Comparison of ENCODE assay signal across 17 mouse cellular contexts in the genomic region with DNA sequence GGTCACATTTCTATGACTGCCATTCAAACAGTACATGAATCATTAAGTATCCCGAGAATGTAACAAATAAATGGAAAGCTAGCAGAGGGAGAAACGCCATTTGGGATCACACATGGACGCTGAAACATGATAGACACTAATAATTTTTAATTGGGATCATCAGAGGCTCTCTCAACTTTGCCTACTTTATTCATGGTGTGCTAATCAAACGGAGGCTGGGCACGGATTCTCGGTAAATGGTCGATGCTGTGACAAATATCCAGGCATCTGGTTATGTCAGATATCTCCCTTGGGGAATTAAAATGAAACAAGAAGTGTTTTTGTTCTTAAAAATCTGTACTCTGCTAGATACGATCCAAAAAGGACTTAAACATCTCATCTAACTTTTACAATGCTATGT.
DNase-seq lines count a peak whose midpoint lies in the region; ATAC-seq and TF ChIP-seq lines count a peak whose summit lies in the region.
"Had no signal": no experiment of that assay in that cellular context is flagged by ENCODE, and none has a peak within 500 bp of the region (broad histone marks: within the 10 kb centered on the region; RNA-seq: fewer than 3 reads in every experiment).

No protein-coding gene starts in this region.

- DNase-seq in heart, postnatal 4 days: no peak
- DNase-seq in CH12.LX (ENCODE audit: extremely low read depth) (no peak), NIH3T3 (ENCODE audit: low read depth) (peak; percentile 25)
- DNase-seq in forebrain, postnatal 0 days: peak; percentile 24
- no peak for DNase-seq in hindbrain, embryonic 10.5 days (ENCODE audit: low spot score)
- DNase-seq in spleen, postnatal 4 days (ENCODE audit: low spot score in 2 of 2): no peak
- DNase-seq: adrenal gland, postnatal 14 days; cerebellum, adult 8-10 months; kidney, adult 11 months; kidney, postnatal 14 days; thymus, postnatal 36 days had no signal

- H3K27ac ChIP-seq in heart, embryonic 15.5 days: peak overlapping the region; percentile 81
- no peak overlapping the region for H3K27ac ChIP-seq in CH12.LX (ENCODE audit: insufficient read depth, low read depth)
- H3K27ac ChIP-seq in forebrain, postnatal 0 days (ENCODE audit: low read depth, low read length): no peak overlapping the region; the same call in 1 of the 2 replicates
- H3K27ac ChIP-seq in hindbrain, embryonic 10.5 days: no peak overlapping the region
- H3K27ac ChIP-seq: embryonic facial prominence, embryonic 13.5 days; hindbrain, embryonic 15.5 days; liver, embryonic 15.5 days; neural tube, embryonic 13.5 days had no signal

- dilution Hi-C loops in CH12.LX (cut with MboI; ENCODE audit: extremely low pct_ligation_motif_present, extremely low pct_unique_long_range_greater_than_20kb, low sequenced_read_pairs): no loop called here

- H3K79me2 ChIP-seq in CH12.LX (replicated peaks; ENCODE audit: control insufficient read depth, extremely low read depth, insufficient read depth, poor library complexity, severe bottlenecking): 0 out of 2 replicates have a peak, but pooled peaks cover 5% of the 10 kb centered on the region

- H3K27me3 ChIP-seq in heart, embryonic 15.5 days: no peaks in the 10 kb centered on the region
- H3K27me3 ChIP-seq in CH12.LX (replicated peaks): no peaks in the 10 kb centered on the region
- H3K27me3 ChIP-seq in forebrain, postnatal 0 days (ENCODE audit: insufficient read depth, low read length): no peaks in the 10 kb centered on the region
- no peaks in the 10 kb centered on the region for H3K27me3 ChIP-seq in hindbrain, embryonic 10.5 days (ENCODE audit: insufficient read depth, poor library complexity, severe bottlenecking)
- H3K27me3 ChIP-seq: embryonic facial prominence, embryonic 13.5 days; hindbrain, embryonic 15.5 days; liver, embryonic 15.5 days; neural tube, embryonic 13.5 days had no signal

- no peak for ATAC-seq in heart, embryonic 15.5 days (replicated peaks; ENCODE audit: insufficient number of reproducible peaks, insufficient read depth, low FRiP score, low read depth)
- no peak for ATAC-seq in forebrain, postnatal 0 days
- ATAC-seq: lung, postnatal 0 days had no signal

- 0 out of 2 replicates have a peak overlapping the region, but pooled peaks have one; percentile 42 for H3K4me2 ChIP-seq in heart, embryonic 15.5 days
- peak overlapping the region; percentile 36; the same call in 1 of the 2 replicates for H3K4me2 ChIP-seq in CH12.LX (ENCODE audit: insufficient read depth, low read depth, poor library complexity, severe bottlenecking)
- H3K4me2 ChIP-seq in forebrain, postnatal 0 days (ENCODE audit: low read depth): no peak overlapping the region
- H3K4me2 ChIP-seq: embryonic facial prominence, embryonic 13.5 days; hindbrain, embryonic 15.5 days; liver, embryonic 15.5 days; neural tube, embryonic 13.5 days had no signal

- in situ Hi-C loops in CH12.LX (cut with MboI; ENCODE audit: low pct_ligation_motif_present, low pct_unique_long_range_greater_than_20kb, low sequenced_read_pairs): no loop called here

- TF ChIP-seq CTCF in CH12.LX (conservative IDR thresholded peaks at IDR 0.05 in 1 of 2, IDR thresholded peaks at IDR 0.05 in 1 of 2; ENCODE audit: low read depth in 2 of 2, low read length in 2 of 2): no peak
- TF ChIP-seq CTCF in forebrain, postnatal 0 days (IDR thresholded peaks at IDR 0.05; ENCODE audit: low read depth): no peak

- no peak overlapping the region for H3K9ac ChIP-seq in heart, embryonic 15.5 days
- peak overlapping the region; percentile 69; the same call in 1 of the 2 replicates for H3K9ac ChIP-seq in CH12.LX (ENCODE audit: insufficient read depth, low read depth)
- no peak overlapping the region for H3K9ac ChIP-seq in forebrain, postnatal 0 days
- H3K9ac ChIP-seq: embryonic facial prominence, embryonic 13.5 days; hindbrain, embryonic 15.5 days; liver, embryonic 15.5 days; neural tube, embryonic 13.5 days had no signal

- no peak for TF ChIP-seq EP300 in CH12.LX (IDR thresholded peaks at IDR 0.05; ENCODE audit: low read length)

- 73% methylated on average over 8 of the region's 8 CpGs for WGBS in heart, embryonic 15.5 days
- WGBS in forebrain, postnatal 0 days: 29% methylated on average over 8 of the region's 8 CpGs
- WGBS in hindbrain, embryonic 10.5 days: 82% methylated on average over 8 of the region's 8 CpGs

- H3K9me3 ChIP-seq in heart, embryonic 15.5 days (replicated peaks): no peaks in the 10 kb centered on the region
- H3K9me3 ChIP-seq in CH12.LX (replicated peaks; ENCODE audit: low read length): no peaks in the 10 kb centered on the region
- H3K9me3 ChIP-seq in forebrain, postnatal 0 days (ENCODE audit: low read length): no peaks in the 10 kb centered on the region
- no peaks in the 10 kb centered on the region for H3K9me3 ChIP-seq in hindbrain, embryonic 10.5 days
- H3K9me3 ChIP-seq: embryonic facial prominence, embryonic 13.5 days; hindbrain, embryonic 15.5 days; liver, embryonic 15.5 days; neural tube, embryonic 13.5 days had no signal

- no peak for TF ChIP-seq RAD21 in CH12.LX (IDR thresholded peaks at IDR 0.05; ENCODE audit: low read depth, low read length)

- peaks cover 23% of the 10 kb centered on the region for H3K4me1 ChIP-seq in heart, embryonic 15.5 days (replicated peaks)
- peaks cover 0 to 37% of the 10 kb centered on the region in 2 experiments; a peak in 3 of 4 replicates for H3K4me1 ChIP-seq in CH12.LX (ENCODE audit: control insufficient read depth in 1 of 2, insufficient read depth in 2 of 2)
- H3K4me1 ChIP-seq in forebrain, postnatal 0 days (ENCODE audit: insufficient read depth): 0 out of 2 replicates have a peak, but pooled peaks cover 2% of the 10 kb centered on the region
- no peaks in the 10 kb centered on the region for H3K4me1 ChIP-seq in hindbrain, embryonic 10.5 days (replicated peaks)
- H3K4me1 ChIP-seq: hindbrain, embryonic 15.5 days; liver, embryonic 15.5 days; neural tube, embryonic 13.5 days had no signal

- H3K36me3 ChIP-seq in heart, embryonic 15.5 days: no peaks in the 10 kb centered on the region
- H3K36me3 ChIP-seq in CH12.LX (replicated peaks in 1 of 2; ENCODE audit: control insufficient read depth in 1 of 2, insufficient read depth in 1 of 2, low read length in 1 of 2): peaks cover 0 to 10% of the 10 kb centered on the region in 2 experiments
- H3K36me3 ChIP-seq in forebrain, postnatal 0 days (ENCODE audit: insufficient read depth): no peaks in the 10 kb centered on the region
- no peaks in the 10 kb centered on the region for H3K36me3 ChIP-seq in hindbrain, embryonic 10.5 days
- H3K36me3 ChIP-seq: embryonic facial prominence, embryonic 13.5 days; hindbrain, embryonic 15.5 days; liver, embryonic 15.5 days; neural tube, embryonic 13.5 days had no signal

- no peak for TF ChIP-seq POLR2A in CH12.LX (IDR thresholded peaks at IDR 0.05; ENCODE audit: low read depth, low read length)

- no peak overlapping the region for H3K4me3 ChIP-seq in heart, embryonic 15.5 days
- no peak overlapping the region for H3K4me3 ChIP-seq in CH12.LX (replicated peaks in 1 of 3; ENCODE audit: low read depth in 2 of 3, low read length in 2 of 3, poor library complexity in 1 of 3)
- no peak overlapping the region for H3K4me3 ChIP-seq in forebrain, postnatal 0 days (ENCODE audit: low read depth, low read length)
- H3K4me3 ChIP-seq in hindbrain, embryonic 10.5 days: no peak overlapping the region
- H3K4me3 ChIP-seq: embryonic facial prominence, embryonic 13.5 days; hindbrain, embryonic 15.5 days; liver, embryonic 15.5 days; neural tube, embryonic 13.5 days had no signal

TF ChIP-seq in CH12.LX, 34 proteins besides CTCF, POLR2A, EP300 and RAD21:
- TF ChIP-seq MYC (IDR thresholded peaks at IDR 0.05; ENCODE audit: low read depth, low read length) (no peak), KAT2A (IDR thresholded peaks at IDR 0.05; ENCODE audit: insufficient replicate concordance, low read length) (no peak), UBTF (IDR thresholded peaks at IDR 0.05; ENCODE audit: low read depth, low read length) (no peak), HCFC1 (IDR thresholded peaks at IDR 0.05; ENCODE audit: low read depth, low read length) (no peak), NRF1 (IDR thresholded peaks at IDR 0.05; ENCODE audit: low read depth, low read length) (no peak), GABPA (IDR thresholded peaks at IDR 0.05; ENCODE audit: insufficient replicate concordance, low read depth, low read length) (no peak), CHD2 (IDR thresholded peaks at IDR 0.05; ENCODE audit: low read length) (no peak), MEF2A (IDR thresholded peaks at IDR 0.05; ENCODE audit: borderline replicate concordance, low read depth, low read length) (no peak), RCOR1 (conservative IDR thresholded peaks at IDR 0.05; ENCODE audit: low read depth, low read length) (no peak), ZC3H11A (IDR thresholded peaks at IDR 0.05; ENCODE audit: low read depth, low read length) (no peak), JUN (IDR thresholded peaks at IDR 0.05; ENCODE audit: insufficient read depth, low read depth, low read length) (no peak), ZNF384 (IDR thresholded peaks at IDR 0.05; ENCODE audit: low read depth, low read length) (no peak), NELFE (IDR thresholded peaks at IDR 0.05; ENCODE audit: low read depth, low read length) (no peak), USF1 (IDR thresholded peaks at IDR 0.05; ENCODE audit: low read depth, low read length) (no peak), TBP (conservative IDR thresholded peaks at IDR 0.05; ENCODE audit: low read depth, low read length) (no peak)

Comparison
In these comparisons a context has a peak if more than half of its experiments do, and no peak if none do; other contexts are left out.
1. DNase-seq: peak in NIH3T3 (single experiment) and forebrain, postnatal 0 days (single experiment); none in heart, postnatal 4 days (single experiment), CH12.LX (single experiment), hindbrain, embryonic 10.5 days (single experiment) and spleen, postnatal 4 days (0 of 2).